Mouse (Mus musculus) liver, adult 2 months (tissue): ENCODE measurements around the gene Agpat2. TPM values are rescaled to one million over a fixed set of nuclear protein-coding genes. Genes with fewer than 3 reads are reported as not detected.
A peak's percentile ranks its signal among the peaks of the same experiment; 100 is the strongest.

Experiments used
- DNase-seq: peaks from one replicate; pipeline ENCODE4 v3.0.0-alpha.2; 2011; ENCODE audit warnings: low read depth, low spot score; ENCODE audit errors: extremely low read depth
- H3K27ac ChIP-seq: fragments of 200-500 bp; replicated peaks from 2 replicates; pipeline ENCODE4 v1.5.1; 2012; ENCODE audit warnings: low read depth, mild to moderate bottlenecking, control low read depth, inconsistent platforms, low read length; ENCODE audit not compliant: insufficient read depth
- H3K27me3 ChIP-seq: fragments of 200-500 bp; 2 replicates; pipeline ENCODE4 v1.6.1; 2012; ENCODE audit warnings: mild to moderate bottlenecking, moderate library complexity, low read length, inconsistent platforms; ENCODE audit not compliant: control insufficient read depth, insufficient read depth
- H3K36me3 ChIP-seq: fragments of 200-500 bp; 2 replicates; pipeline ENCODE4 v1.6.1; 2012; ENCODE audit warnings: low read length, inconsistent platforms; ENCODE audit not compliant: control insufficient read depth, insufficient read depth
- H3K4me1 ChIP-seq: fragments of 200-500 bp; 2 replicates; pipeline ENCODE4 v1.6.1; 2011; ENCODE audit warnings: low read length; ENCODE audit not compliant: control insufficient read depth, insufficient read depth
- H3K4me3 ChIP-seq: fragments of 200-500 bp; 2 replicates; pipeline ENCODE4 v1.5.1; 2011; ENCODE audit warnings: low read depth, mild to moderate bottlenecking, control low read depth, low read length, moderate library complexity; ENCODE audit not compliant: insufficient read depth
- H3K79me2 ChIP-seq: fragments of 200-500 bp; 2 replicates; pipeline ENCODE4 v1.6.1; 2012; ENCODE audit warnings: inconsistent platforms, mild to moderate bottlenecking, low read length, moderate library complexity; ENCODE audit not compliant: control insufficient read depth, insufficient read depth
- H3K9ac ChIP-seq: fragments of 200-500 bp; 2 replicates; pipeline ENCODE4 v1.6.1; 2012; ENCODE audit warnings: low read depth, mild to moderate bottlenecking, control low read depth, inconsistent platforms, low read length
- CTCF ChIP-seq: fragments of 200-500 bp; IDR thresholded peaks from 2 replicates; pipeline ENCODE4 v1.5.1; 2011; ENCODE audit warnings: low read depth, low read length, control low read depth
- POLR2A ChIP-seq: fragments of 200-500 bp; IDR thresholded peaks from 2 replicates; pipeline ENCODE4 v1.6.1; 2011; ENCODE audit warnings: low read length, control low read depth; ENCODE audit not compliant: insufficient read depth; ENCODE audit errors: extremely low read depth
- WGBS: fragments of 180-500 bp; shearing (Covaris S2); methylation state at CpG from one replicate; pipeline ENCODE4 v1.1.7; 2018; 5-methylcytosine and 5-hydroxymethylcytosine counted together
- polyA plus RNA-seq: library from polyadenylated mRNA; depleted of rRNA; stranded (reverse); fragments of >200 nt; gene quantifications from 2 replicates; pipeline ENCODE4 v1.2.3, GENCODE M21; 2012; rRNA removed
- total RNA-seq: library from RNA; depleted of rRNA; stranded (reverse); fragments of >200 nt; gene quantifications from 2 replicates; pipeline ENCODE4 v1.2.3, GENCODE M21; 2014; rRNA removed

Gene Agpat2
- total and polyA plus RNA-seq, 2 experiments, result 116 to 421 TPM

- Histone ChIP-seq H3K27me3 (no peaks in the 10 kb centered on the region), H3K36me3 (no peaks in the 10 kb centered on the region), H3K27ac (peak overlapping the region; percentile 12), H3K79me2 (no peaks in the 10 kb centered on the region), H3K4me1 (peaks cover 24% of the 10 kb centered on the region), H3K9ac (no peak overlapping the region), H3K4me3 (no peak overlapping the region)
- 2% methylated on average over 10 of the region's 10 CpGs for WGBS
- no peak for TF ChIP-seq CTCF
- DNase-seq, result peak; percentile 88
Observed at GRCm38 (mm10) chr2:26549801-26550200, 54.4 kb downstream of the Agpat2 start.

DNA sequence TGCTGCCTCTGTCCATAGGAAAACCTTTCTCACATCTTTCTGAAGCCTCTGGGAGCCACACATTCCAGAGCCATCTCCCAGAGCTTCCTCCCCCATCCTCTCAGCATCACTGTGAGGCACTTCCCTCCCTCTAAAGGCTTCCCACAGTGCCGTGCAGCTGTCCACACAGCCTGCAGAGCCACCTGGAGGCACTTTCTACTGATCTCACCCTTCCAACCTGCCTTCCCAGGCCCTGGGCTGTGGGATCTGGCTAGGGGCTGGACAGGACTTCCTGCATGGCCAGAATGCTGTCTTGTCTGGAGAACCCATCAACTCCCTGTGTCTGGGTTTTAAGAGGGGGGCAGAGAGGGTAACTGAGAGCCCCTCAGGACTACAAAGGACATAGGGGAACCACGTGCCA lies 56.7 kb downstream of the Agpat2 start:
- Histone ChIP-seq H3K9ac (no peak overlapping the region), H3K27ac (no peak overlapping the region), H3K27me3 (no peaks in the 10 kb centered on the region), H3K36me3 (no peaks in the 10 kb centered on the region), H3K79me2 (no peaks in the 10 kb centered on the region), H3K4me3 (no peak overlapping the region), H3K4me1 (peaks cover 21% of the 10 kb centered on the region)
- DNase-seq, result no peak
- 84% methylated on average over 2 of the region's 2 CpGs for WGBS
- TF ChIP-seq CTCF, result peak; percentile 40
- TF ChIP-seq POLR2A, result no peak

DNA sequence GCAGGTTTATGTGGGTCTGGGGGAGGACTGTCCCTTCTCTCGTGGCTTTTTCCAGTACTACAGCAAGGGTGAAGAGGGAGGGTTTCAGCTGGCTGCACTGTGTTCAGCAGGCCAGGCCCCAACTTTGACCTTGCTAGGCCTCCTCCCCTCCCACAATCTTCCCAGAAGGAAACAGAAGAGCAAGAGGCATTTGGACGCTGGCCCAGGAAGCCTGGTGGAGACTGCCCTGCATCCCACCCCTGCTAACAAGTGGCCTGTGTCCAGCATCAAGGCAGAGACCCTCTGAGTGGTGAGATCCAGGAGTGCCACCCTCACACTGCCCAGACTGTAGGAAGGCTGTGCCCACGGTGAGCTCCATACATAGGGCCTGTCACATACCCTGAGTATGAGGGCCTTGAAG lies 60.0 kb downstream of the Agpat2 start:
- Histone ChIP-seq H3K27ac (peak overlapping the region; percentile 78), H3K4me1 (peaks cover 13% of the 10 kb centered on the region), H3K27me3 (no peaks in the 10 kb centered on the region), H3K79me2 (no peaks in the 10 kb centered on the region), H3K4me3 (no peak overlapping the region), H3K36me3 (no peaks in the 10 kb centered on the region), H3K9ac (peak overlapping the region; percentile 34; the same call in 1 of the 2 replicates)
- DNase-seq, result peak; percentile 36
- 59% methylated on average over 3 of the region's 3 CpGs for WGBS
- TF ChIP-seq POLR2A (no peak), CTCF (no peak)

GRCm38 (mm10) chr2:26543768-26544167 lies 60.4 kb downstream of the Agpat2 start:
- H3K9ac ChIP-seq, result no peak overlapping the region
- H3K4me1 ChIP-seq, result peaks cover 12% of the 10 kb centered on the region
- H3K27me3 ChIP-seq, result no peaks in the 10 kb centered on the region
- H3K27ac ChIP-seq, result peak overlapping the region; percentile 72
- no peak for DNase-seq
- no peak overlapping the region for H3K4me3 ChIP-seq
- TF ChIP-seq POLR2A (no peak), CTCF (no peak)
- no peaks in the 10 kb centered on the region for H3K79me2 ChIP-seq
- H3K36me3 ChIP-seq, result no peaks in the 10 kb centered on the region
- WGBS, result 78% methylated on average over 8 of the region's 8 CpGs

DNA sequence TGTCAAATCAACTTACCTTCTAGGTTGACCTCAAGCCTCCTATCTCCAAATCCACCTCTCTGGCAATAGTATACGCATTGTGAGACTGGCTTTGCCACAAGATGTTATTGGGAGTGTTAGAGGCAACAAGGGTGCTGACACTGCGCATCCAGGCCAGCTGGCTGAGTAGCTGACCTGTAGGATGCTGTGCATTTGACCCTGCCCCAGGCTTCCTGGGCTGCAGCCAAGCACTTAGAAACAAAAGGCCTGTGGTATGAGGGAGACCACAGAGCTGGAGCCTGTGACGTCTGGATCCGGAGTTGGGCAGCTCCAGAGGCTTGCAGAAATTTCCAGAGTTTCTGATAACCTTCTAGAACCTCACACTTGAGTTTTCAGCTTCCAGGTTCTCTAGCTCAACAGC lies 61.1 kb downstream of the Agpat2 start:
- H3K27ac ChIP-seq, result peak overlapping the region; percentile 72
- no peak overlapping the region for H3K9ac ChIP-seq
- no peaks in the 10 kb centered on the region for H3K36me3 ChIP-seq
- H3K4me3 ChIP-seq, result no peak overlapping the region
- peak; percentile 28 for DNase-seq
- H3K79me2 ChIP-seq, result no peaks in the 10 kb centered on the region
- 75% methylated on average over 4 of the region's 4 CpGs for WGBS
- peaks cover 12% of the 10 kb centered on the region for H3K4me1 ChIP-seq
- no peaks in the 10 kb centered on the region for H3K27me3 ChIP-seq
- TF ChIP-seq POLR2A, result no peak
- no peak for TF ChIP-seq CTCF

Other genes starting within 250 kb of the Agpat2 start
- gene Card9, start 243.5 kb downstream of the Agpat2 start, total RNA-seq, result 0.81 and 0.92 TPM in 2 replicates
- gene Card9, start 243.5 kb downstream of the Agpat2 start, polyA plus RNA-seq, result 0.40 and 0.84 TPM in 2 replicates
- gene Snapc4, start 223.8 kb downstream of the Agpat2 start, total RNA-seq, result 6.4 and 7.5 TPM in 2 replicates
- 9.1 and 14.3 TPM in 2 replicates for gene Snapc4, start 223.8 kb downstream of the Agpat2 start, polyA plus RNA-seq
- 31.5 and 32.8 TPM in 2 replicates for gene Entr1, start 215.1 kb downstream of the Agpat2 start, total RNA-seq
- gene Entr1, start 215.1 kb downstream of the Agpat2 start, polyA plus RNA-seq, result 41.0 and 45.0 TPM in 2 replicates
- 38.2 and 40.8 TPM in 2 replicates for gene Pmpca, start 215.1 kb downstream of the Agpat2 start, total RNA-seq
- 35.7 and 52.0 TPM in 2 replicates for gene Pmpca, start 215.1 kb downstream of the Agpat2 start, polyA plus RNA-seq
- gene Inpp5e, start 195.2 kb downstream of the Agpat2 start, total RNA-seq, result 2.4 and 4.4 TPM in 2 replicates
- 7.1 and 8.7 TPM in 2 replicates for gene Inpp5e, start 195.2 kb downstream of the Agpat2 start, polyA plus RNA-seq
- 44.5 and 53.2 TPM in 2 replicates for gene Sec16a, start 159.2 kb downstream of the Agpat2 start, total RNA-seq
- 70.5 and 78.2 TPM in 2 replicates for gene Sec16a, start 159.2 kb downstream of the Agpat2 start, polyA plus RNA-seq
- 6.2 and 13.8 TPM in 2 replicates for gene Notch1, start 87.8 kb downstream of the Agpat2 start, total RNA-seq
- 9.1 and 9.7 TPM in 2 replicates for gene Notch1, start 87.8 kb downstream of the Agpat2 start, polyA plus RNA-seq
- 58.6 and 67.0 TPM in 2 replicates for gene Egfl7, start 24.4 kb downstream of the Agpat2 start, total RNA-seq
- 60.7 and 90.0 TPM in 2 replicates for gene Egfl7, start 24.4 kb downstream of the Agpat2 start, polyA plus RNA-seq
- gene Gm20532, start 17.8 kb downstream of the Agpat2 start, total RNA-seq, result not detected in 2 replicates
- not detected in 2 replicates for gene Gm20532, start 17.8 kb downstream of the Agpat2 start, polyA plus RNA-seq
- 0.09 and 0.13 TPM in 2 replicates for gene Fam69b, start 24.0 kb upstream of the Agpat2 start, total RNA-seq
- 0.41 and 0.60 TPM in 2 replicates for gene Fam69b, start 24.0 kb upstream of the Agpat2 start, polyA plus RNA-seq
- not detected in 2 replicates for gene Lcn4, start 66.9 kb upstream of the Agpat2 start, total RNA-seq
- gene Lcn4, start 66.9 kb upstream of the Agpat2 start, polyA plus RNA-seq, result not detected in 2 replicates